Mouse (Mus musculus): ENCODE measurements around the gene Cyp4f16.

- TF ChIP-seq CTCF (IDR thresholded peaks at IDR 0.05; ENCODE audit: borderline replicate concordance, insufficient read depth, low read depth, low read length), result no peak
- no peak for TF ChIP-seq POLR2A (IDR thresholded peaks at IDR 0.05; ENCODE audit: borderline replicate concordance, insufficient read depth, low read length)
Observed at GRCm38 (mm10) chr17:32516126-32516525, 20.2 kb upstream of the Cyp4f16 start.

Measured in cerebellum, adult 2 months (tissue).